Mouse (Mus musculus) kidney, postnatal 4 days (tissue): Measurements from ENCODE around the gene Lgals4.
"Not testable (repeated sequence)": the region's sequence is repeated elsewhere in the genome, so short reads cannot be mapped to it uniquely, and the experiment has no call there.

Experiments used
- DNase-seq, 2 experiments: peaks; one replicate each; pipeline ENCODE4 v3.0.0; 2021; ENCODE audit warnings: mixed read lengths in 2 of 2

Lgals4 gene

DNA sequence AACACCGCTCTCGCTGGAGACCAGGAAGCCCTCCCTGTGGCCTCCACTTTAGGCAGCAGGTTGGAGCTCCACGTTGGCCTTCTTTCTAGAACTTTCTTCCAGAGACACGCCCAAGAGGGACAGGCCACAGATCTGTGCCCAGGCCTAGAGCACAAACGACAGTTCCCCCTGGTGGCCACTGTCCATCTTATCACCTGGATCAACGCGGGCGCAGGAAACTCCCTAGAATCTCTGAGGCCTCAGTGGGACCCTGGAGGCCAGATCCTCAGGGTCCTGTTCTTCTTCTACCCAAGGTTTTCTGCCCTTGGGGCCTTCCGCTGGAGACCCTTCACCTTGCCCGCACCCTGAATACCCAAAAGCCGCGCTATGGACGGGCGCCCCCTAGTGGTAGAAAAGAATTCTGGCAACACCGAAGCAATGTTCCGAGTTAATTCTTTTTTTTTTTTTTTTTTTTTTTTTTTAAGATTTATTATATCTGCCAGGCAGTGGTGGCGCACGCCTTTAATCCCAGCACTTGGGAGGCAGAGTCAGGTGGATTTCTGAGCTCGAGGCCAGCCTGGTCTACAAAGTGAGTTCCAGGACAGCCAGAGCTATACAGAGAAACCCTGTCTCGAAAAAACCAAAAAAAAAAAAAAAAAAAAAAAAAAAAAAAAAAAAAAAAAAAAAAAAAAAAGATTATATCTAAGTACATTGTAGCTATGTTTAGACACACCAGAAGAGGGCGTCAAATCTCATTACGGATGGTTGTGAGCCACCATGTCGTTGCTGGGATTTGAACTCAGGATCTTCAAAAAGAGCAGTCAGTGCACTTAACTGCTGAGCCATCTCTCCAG lies 34.1 kb downstream of the Lgals4 start:
- DNase-seq: peak; percentile 82 to 87

GRCm38 (mm10) chr7:28870901-28871664 lies 37.4 kb downstream of the Lgals4 start:
- no peak for DNase-seq

GRCm38 (mm10) chr7:28874565-28874964 lies 40.9 kb downstream of the Lgals4 start:
- no peak for DNase-seq

GRCm38 (mm10) chr7:28876099-28876498 lies 42.4 kb downstream of the Lgals4 start:
- DNase-seq: no peak

DNA sequence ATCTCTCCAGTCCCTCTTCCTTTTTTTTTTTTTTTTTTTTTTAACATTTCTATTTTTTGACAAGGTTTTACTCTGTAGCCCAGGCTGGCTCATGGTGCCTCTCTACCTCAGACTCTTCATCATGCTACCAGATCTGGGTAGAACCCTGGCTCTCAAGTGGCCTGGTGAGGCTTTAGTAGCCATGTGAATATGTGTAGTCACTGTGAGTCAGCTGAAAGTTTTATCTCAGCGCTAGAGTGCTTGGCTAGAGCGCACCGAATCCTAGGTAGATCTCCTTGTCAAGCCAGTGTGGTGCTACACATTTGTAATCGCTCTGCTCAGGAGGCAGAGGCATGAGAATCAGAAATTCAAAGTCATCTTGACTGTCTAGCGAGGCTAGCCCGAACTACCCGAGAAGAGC lies 43.5 kb downstream of the Lgals4 start:
- no peak for DNase-seq

GRCm38 (mm10) chr7:28877856-28878255 lies 44.2 kb downstream of the Lgals4 start:
- DNase-seq: no peak

DNA sequence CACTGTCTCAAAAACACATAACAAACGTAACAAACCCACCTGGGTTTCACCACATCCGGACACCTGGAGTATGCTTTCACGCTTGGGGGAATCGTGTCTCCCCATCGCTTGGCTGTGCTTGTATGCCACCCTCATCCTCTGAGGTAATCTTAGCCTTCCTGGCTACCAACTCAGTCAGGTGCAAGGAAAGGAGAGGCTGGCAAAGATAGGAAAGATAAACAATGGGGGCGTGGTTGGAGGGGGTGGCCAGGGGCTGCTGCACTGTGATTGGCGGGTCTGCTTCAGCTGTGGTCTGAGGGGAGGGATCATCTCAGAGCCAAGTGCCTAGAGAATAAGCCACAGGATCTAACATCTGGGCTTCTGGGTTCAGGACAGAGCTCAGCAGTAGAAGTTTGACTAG lies 46.0 kb downstream of the Lgals4 start:
- DNase-seq: no peak

DNA sequence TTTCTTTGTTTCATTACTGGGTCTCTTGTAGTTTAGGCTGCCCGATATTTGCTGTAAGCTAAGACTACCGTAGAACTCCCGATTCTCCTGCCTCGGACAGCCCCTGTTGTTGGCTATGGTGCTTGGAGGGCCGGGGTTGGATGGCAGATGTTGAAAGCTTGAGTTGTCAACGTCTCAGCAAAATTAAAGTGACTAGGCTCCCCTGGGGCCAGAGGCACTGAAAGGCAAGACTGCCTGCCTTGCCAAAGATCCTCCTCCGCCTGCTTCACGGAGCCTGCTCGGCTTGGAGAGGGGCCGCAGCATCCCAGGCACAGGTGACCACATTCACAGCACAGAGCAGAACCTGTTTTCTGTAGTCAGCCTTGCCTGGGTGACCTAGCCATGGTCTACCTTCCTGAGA lies 46.9 kb downstream of the Lgals4 start:
- no peak for DNase-seq

DNA sequence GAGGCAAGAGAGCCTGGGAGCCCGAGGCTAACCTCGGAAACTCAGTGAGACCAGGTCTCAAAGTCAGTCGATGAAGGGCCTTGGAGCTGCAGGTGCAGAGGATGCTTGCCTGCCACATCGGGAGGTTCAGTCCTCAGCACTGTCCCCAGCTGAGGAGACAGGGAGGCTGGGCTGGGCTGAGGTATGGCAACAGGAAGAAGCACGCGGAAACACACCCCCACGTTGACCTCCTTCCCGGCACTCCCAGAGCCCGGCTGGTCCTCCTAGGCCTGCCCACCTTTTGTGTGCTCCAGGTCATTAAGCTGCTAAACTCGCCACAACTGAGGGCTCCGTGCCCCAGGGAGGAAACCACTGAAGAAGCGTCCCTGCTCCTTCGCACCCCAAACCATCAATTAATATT lies 47.5 kb downstream of the Lgals4 start, which contains the start of gene Capn12:
Gene Capn12 (plus strand): TSS at position 224 of the 400 bp plus-strand sequence.
- peak in 1 of 2 experiments; percentile 40 for DNase-seq

GRCm38 (mm10) chr7:28883039-28883438 lies 49.4 kb downstream of the Lgals4 start:
- no peak for DNase-seq

DNA sequence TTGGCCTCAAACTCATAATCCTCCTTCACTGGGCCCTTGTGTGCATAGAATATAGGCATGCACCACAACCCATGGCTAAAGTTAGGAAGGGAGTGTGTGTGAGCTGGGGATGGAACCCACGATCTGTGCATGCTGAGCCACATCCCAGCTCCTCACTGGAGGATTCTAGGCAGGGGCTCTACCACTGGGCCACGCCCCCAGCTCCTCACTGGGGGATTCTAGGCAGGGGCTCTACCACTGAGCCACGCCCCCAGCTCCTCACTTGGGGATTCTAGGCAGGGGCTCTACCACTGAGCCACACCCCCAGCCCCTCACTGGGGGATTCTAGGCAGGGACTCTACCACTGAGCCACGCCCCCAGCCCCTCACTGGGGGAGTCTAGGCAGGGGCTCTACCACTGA lies 50.0 kb downstream of the Lgals4 start:
- not testable (repeated sequence) for DNase-seq

GRCm38 (mm10) chr7:28886486-28886885 lies 52.8 kb downstream of the Lgals4 start:
- peak; percentile 39 to 45 for DNase-seq

DNA sequence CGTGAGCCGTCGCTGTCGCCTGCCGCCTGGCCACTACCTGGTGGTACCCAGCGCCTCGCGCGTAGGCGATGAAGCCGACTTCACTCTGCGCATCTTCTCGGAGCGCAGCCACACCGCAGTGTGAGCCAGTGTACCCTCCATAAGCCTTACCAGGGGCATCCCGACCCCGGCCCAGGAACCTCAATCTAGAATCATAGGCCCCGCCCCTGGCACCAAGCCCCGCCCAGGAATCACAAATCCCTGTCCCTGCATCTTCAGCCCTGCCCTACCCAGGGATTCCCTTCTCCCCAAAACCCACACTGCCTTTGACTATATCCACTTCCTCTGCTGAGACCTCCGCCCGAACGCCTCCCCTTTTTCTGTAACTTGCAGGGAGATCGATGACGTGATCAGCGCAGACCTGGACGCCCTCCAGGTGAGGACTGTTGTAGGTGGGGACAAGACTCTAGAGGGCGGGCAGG lies 55.1 kb downstream of the Lgals4 start:
- peak in 1 of 2 experiments; percentile 34 for DNase-seq
